Mouse (Mus musculus): Measurements from ENCODE around the gene Tbc1d2b. TPM values are rescaled to one million over a fixed set of nuclear protein-coding genes. Genes with fewer than 3 reads are reported as not detected.
A peak's percentile ranks its signal among the peaks of the same experiment; 100 is the strongest.

The Tbc1d2b gene
- polyA plus RNA-seq, 1 experiment from 2014 or later, result 6.7 TPM

- WGBS (ENCODE audit: insufficient replicate concordance), result 63% methylated on average over 11 of the region's 11 CpGs
- Histone ChIP-seq H3K27ac (ENCODE audit: low read depth, low read length) (no peak overlapping the region), H3K27me3 (ENCODE audit: control insufficient read depth, insufficient read depth, low read length) (no peaks in the 10 kb centered on the region), H3K9me3 (replicated peaks; ENCODE audit: control insufficient read depth, low read length) (no peaks in the 10 kb centered on the region), H3K4me1 (ENCODE audit: control insufficient read depth, insufficient read depth, low read length) (peaks cover 25% of the 10 kb centered on the region; the same call in 1 of the 2 replicates), H3K4me3 (ENCODE audit: low read depth, low read length) (no peak overlapping the region), H3K4me2 (no peak overlapping the region), H3K9ac (ENCODE audit: low read depth, low read length) (no peak overlapping the region), H3K36me3 (ENCODE audit: control insufficient read depth, insufficient read depth, low read length) (no peaks in the 10 kb centered on the region; the same call in 1 of the 2 replicates)
- ATAC-seq (replicated peaks; ENCODE audit: insufficient number of reproducible peaks, low FRiP score, low TSS enrichment), result 0 out of 2 replicates have a peak, but pooled peaks have one; percentile 19
Observed at GRCm38 (mm10) chr9:90216259-90217001, 54.2 kb downstream of the Tbc1d2b start.

- Histone ChIP-seq H3K27ac (ENCODE audit: low read depth, low read length) (no peak overlapping the region), H3K27me3 (ENCODE audit: control insufficient read depth, insufficient read depth, low read length) (no peaks in the 10 kb centered on the region), H3K36me3 (ENCODE audit: control insufficient read depth, insufficient read depth, low read length) (no peaks in the 10 kb centered on the region; the same call in 1 of the 2 replicates), H3K9me3 (replicated peaks; ENCODE audit: control insufficient read depth, low read length) (no peaks in the 10 kb centered on the region), H3K9ac (ENCODE audit: low read depth, low read length) (no peak overlapping the region), H3K4me1 (ENCODE audit: control insufficient read depth, insufficient read depth, low read length) (peaks cover 25% of the 10 kb centered on the region; the same call in 1 of the 2 replicates), H3K4me2 (no peak overlapping the region), H3K4me3 (ENCODE audit: low read depth, low read length) (no peak overlapping the region)
- no peak for ATAC-seq (replicated peaks; ENCODE audit: insufficient number of reproducible peaks, low FRiP score, low TSS enrichment)
- 64% methylated on average over 3 of the region's 3 CpGs for WGBS (ENCODE audit: insufficient replicate concordance)
Observed at GRCm38 (mm10) chr9:90213127-90213526, 57.5 kb downstream of the Tbc1d2b start.

GRCm38 (mm10) chr9:90208655-90209054 is 61.9 kb downstream of the Tbc1d2b start:
- Histone ChIP-seq H3K27me3 (ENCODE audit: control insufficient read depth, insufficient read depth, low read length) (no peaks in the 10 kb centered on the region), H3K27ac (ENCODE audit: low read depth, low read length) (no peak overlapping the region), H3K9ac (ENCODE audit: low read depth, low read length) (no peak overlapping the region), H3K4me3 (ENCODE audit: low read depth, low read length) (no peak overlapping the region), H3K9me3 (replicated peaks; ENCODE audit: control insufficient read depth, low read length) (no peaks in the 10 kb centered on the region), H3K36me3 (ENCODE audit: control insufficient read depth, insufficient read depth, low read length) (no peaks in the 10 kb centered on the region), H3K4me1 (ENCODE audit: control insufficient read depth, insufficient read depth, low read length) (0 out of 2 replicates have a peak, but pooled peaks cover 4% of the 10 kb centered on the region), H3K4me2 (no peak overlapping the region)
- 85% methylated on average over 6 of the region's 6 CpGs for WGBS (ENCODE audit: insufficient replicate concordance)
- ATAC-seq (replicated peaks; ENCODE audit: insufficient number of reproducible peaks, low FRiP score, low TSS enrichment), result no peak

- no peak overlapping the region for H3K4me2 ChIP-seq
- no peaks in the 10 kb centered on the region for H3K9me3 ChIP-seq (replicated peaks; ENCODE audit: control insufficient read depth, low read length)
- no peaks in the 10 kb centered on the region for H3K36me3 ChIP-seq (ENCODE audit: control insufficient read depth, insufficient read depth, low read length)
- no peak overlapping the region for H3K4me3 ChIP-seq (ENCODE audit: low read depth, low read length)
- 83% methylated on average over 8 of the region's 8 CpGs for WGBS (ENCODE audit: insufficient replicate concordance)
- H3K4me1 ChIP-seq (ENCODE audit: control insufficient read depth, insufficient read depth, low read length), result no peaks in the 10 kb centered on the region
- no peak overlapping the region for H3K27ac ChIP-seq (ENCODE audit: low read depth, low read length)
- no peaks in the 10 kb centered on the region for H3K27me3 ChIP-seq (ENCODE audit: control insufficient read depth, insufficient read depth, low read length)
- no peak for ATAC-seq (replicated peaks; ENCODE audit: insufficient number of reproducible peaks, low FRiP score, low TSS enrichment)
- H3K9ac ChIP-seq (ENCODE audit: low read depth, low read length), result no peak overlapping the region
Observed at GRCm38 (mm10) chr9:90207808-90208207, 62.8 kb downstream of the Tbc1d2b start.

- Histone ChIP-seq H3K9ac (ENCODE audit: low read depth, low read length) (no peak overlapping the region), H3K27ac (ENCODE audit: low read depth, low read length) (no peak overlapping the region), H3K4me3 (ENCODE audit: low read depth, low read length) (no peak overlapping the region), H3K36me3 (ENCODE audit: control insufficient read depth, insufficient read depth, low read length) (no peaks in the 10 kb centered on the region), H3K9me3 (replicated peaks; ENCODE audit: control insufficient read depth, low read length) (no peaks in the 10 kb centered on the region), H3K4me1 (ENCODE audit: control insufficient read depth, insufficient read depth, low read length) (no peaks in the 10 kb centered on the region), H3K27me3 (ENCODE audit: control insufficient read depth, insufficient read depth, low read length) (no peaks in the 10 kb centered on the region), H3K4me2 (no peak overlapping the region)
- ATAC-seq (replicated peaks; ENCODE audit: insufficient number of reproducible peaks, low FRiP score, low TSS enrichment), result no peak
- 43% methylated on average over 2 of the region's 2 CpGs for WGBS (ENCODE audit: insufficient replicate concordance)
Observed at GRCm38 (mm10) chr9:90206500-90206899, 64.1 kb downstream of the Tbc1d2b start.

- Histone ChIP-seq H3K4me3 (ENCODE audit: low read depth, low read length) (no peak overlapping the region), H3K27me3 (ENCODE audit: control insufficient read depth, insufficient read depth, low read length) (no peaks in the 10 kb centered on the region), H3K4me2 (no peak overlapping the region), H3K27ac (ENCODE audit: low read depth, low read length) (no peak overlapping the region), H3K9me3 (replicated peaks; ENCODE audit: control insufficient read depth, low read length) (no peaks in the 10 kb centered on the region), H3K4me1 (ENCODE audit: control insufficient read depth, insufficient read depth, low read length) (no peaks in the 10 kb centered on the region), H3K9ac (ENCODE audit: low read depth, low read length) (no peak overlapping the region), H3K36me3 (ENCODE audit: control insufficient read depth, insufficient read depth, low read length) (peaks cover 4% of the 10 kb centered on the region; the same call in 1 of the 2 replicates)
- WGBS (ENCODE audit: insufficient replicate concordance), result 66% methylated on average over 8 of the region's 8 CpGs
- no peak for ATAC-seq (replicated peaks; ENCODE audit: insufficient number of reproducible peaks, low FRiP score, low TSS enrichment)
Observed at GRCm38 (mm10) chr9:90204396-90204915, 66.1 kb downstream of the Tbc1d2b start.

- H3K4me3 ChIP-seq (ENCODE audit: low read depth, low read length), result no peak overlapping the region
- ATAC-seq (replicated peaks; ENCODE audit: insufficient number of reproducible peaks, low FRiP score, low TSS enrichment), result no peak
- H3K4me2 ChIP-seq, result no peak overlapping the region
- peaks cover 4% of the 10 kb centered on the region; the same call in 1 of the 2 replicates for H3K36me3 ChIP-seq (ENCODE audit: control insufficient read depth, insufficient read depth, low read length)
- H3K4me1 ChIP-seq (ENCODE audit: control insufficient read depth, insufficient read depth, low read length), result peaks cover 10% of the 10 kb centered on the region
- no peaks in the 10 kb centered on the region for H3K27me3 ChIP-seq (ENCODE audit: control insufficient read depth, insufficient read depth, low read length)
- no peak overlapping the region for H3K9ac ChIP-seq (ENCODE audit: low read depth, low read length)
- no peaks in the 10 kb centered on the region for H3K9me3 ChIP-seq (replicated peaks; ENCODE audit: control insufficient read depth, low read length)
- H3K27ac ChIP-seq (ENCODE audit: low read depth, low read length), result no peak overlapping the region
- 87% methylated on average over 5 of the region's 5 CpGs for WGBS (ENCODE audit: insufficient replicate concordance)
Observed at GRCm38 (mm10) chr9:90203233-90203632, 67.4 kb downstream of the Tbc1d2b start.

- Histone ChIP-seq H3K4me2 (no peak overlapping the region), H3K9me3 (replicated peaks; ENCODE audit: control insufficient read depth, low read length) (no peaks in the 10 kb centered on the region), H3K36me3 (ENCODE audit: control insufficient read depth, insufficient read depth, low read length) (peaks cover 4% of the 10 kb centered on the region; the same call in 1 of the 2 replicates), H3K4me1 (ENCODE audit: control insufficient read depth, insufficient read depth, low read length) (peaks cover 14% of the 10 kb centered on the region), H3K27me3 (ENCODE audit: control insufficient read depth, insufficient read depth, low read length) (no peaks in the 10 kb centered on the region), H3K9ac (ENCODE audit: low read depth, low read length) (no peak overlapping the region), H3K27ac (ENCODE audit: low read depth, low read length) (no peak overlapping the region), H3K4me3 (ENCODE audit: low read depth, low read length) (no peak overlapping the region)
- WGBS (ENCODE audit: insufficient replicate concordance), result 57% methylated on average over 4 of the region's 4 CpGs
- ATAC-seq (replicated peaks; ENCODE audit: insufficient number of reproducible peaks, low FRiP score, low TSS enrichment), result no peak
Observed at GRCm38 (mm10) chr9:90201541-90201940, 69.1 kb downstream of the Tbc1d2b start.
